Mouse (Mus musculus) testis, adult 2 months (tissue): ENCODE data around the gene Cel. TPM values are rescaled to one million over a fixed set of nuclear protein-coding genes. Genes with fewer than 3 reads are reported as not detected.

Source experiments
- H3K27ac ChIP-seq: fragments of 200-500 bp; 2 replicates; pipeline ENCODE4 v1.5.1; 2012; ENCODE audit warnings: low read depth, low read length; ENCODE audit not compliant: control insufficient read depth, insufficient read depth
- H3K27me3 ChIP-seq: fragments of 200-500 bp; 2 replicates; pipeline ENCODE4 v1.6.1; 2012; ENCODE audit warnings: mild to moderate bottlenecking, low read length, moderate library complexity; ENCODE audit not compliant: control insufficient read depth, insufficient read depth
- H3K36me3 ChIP-seq: fragments of 200-500 bp; 2 replicates; pipeline ENCODE4 v1.6.1; 2012; ENCODE audit warnings: mild to moderate bottlenecking, low read length; ENCODE audit not compliant: control insufficient read depth, insufficient read depth
- H3K4me1 ChIP-seq: fragments of 200-500 bp; 2 replicates; pipeline ENCODE4 v1.6.1; 2012; ENCODE audit warnings: low read length; ENCODE audit not compliant: control insufficient read depth, insufficient read depth
- H3K4me3 ChIP-seq: fragments of 200-500 bp; 2 replicates; pipeline ENCODE4 v1.5.1; 2012; ENCODE audit warnings: low read depth, mild to moderate bottlenecking, low read length, moderate library complexity, mixed read lengths; ENCODE audit not compliant: control insufficient read depth
- CTCF ChIP-seq: fragments of 200-500 bp; IDR thresholded peaks from 2 replicates; pipeline ENCODE4 v1.5.1; 2012; ENCODE audit warnings: low read depth, mild to moderate bottlenecking, inconsistent platforms, low read length, moderate library complexity; ENCODE audit not compliant: control insufficient read depth, insufficient read depth, insufficient replicate concordance
- POLR2A ChIP-seq: fragments of 200-500 bp; IDR thresholded peaks from 2 replicates; pipeline ENCODE4 v1.6.1; 2012; ENCODE audit warnings: low read depth, mild to moderate bottlenecking, inconsistent platforms, low read length, moderate library complexity; ENCODE audit not compliant: control insufficient read depth
- polyA plus RNA-seq: library from polyadenylated mRNA; depleted of rRNA; stranded (reverse); fragments of >200 nt; gene quantifications from 2 replicates; pipeline ENCODE4 v1.2.3, GENCODE M21; 2012

Cel gene
- polyA plus RNA-seq, 1 experiment = 0.47 TPM

- H3K27ac ChIP-seq = no peak overlapping the region
- H3K36me3 ChIP-seq = peaks cover 17% of the 10 kb centered on the region
- H3K4me3 ChIP-seq = no peak overlapping the region
- TF ChIP-seq CTCF (no peak), POLR2A (no peak)
- H3K27me3 ChIP-seq = no peaks in the 10 kb centered on the region
- H3K4me1 ChIP-seq = no peaks in the 10 kb centered on the region
Measured at GRCm38 (mm10) chr2:28546560-28546959, 16.6 kb downstream of the Cel start.

- Histone ChIP-seq H3K27ac (no peak overlapping the region), H3K27me3 (no peaks in the 10 kb centered on the region), H3K4me1 (no peaks in the 10 kb centered on the region), H3K36me3 (peaks cover 17% of the 10 kb centered on the region), H3K4me3 (no peak overlapping the region)
- no peak for TF ChIP-seq CTCF
Measured at GRCm38 (mm10) chr2:28545976-28546375, 17.2 kb downstream of the Cel start.

- no peak for TF ChIP-seq CTCF
- TF ChIP-seq POLR2A = no peak
- Histone ChIP-seq H3K4me3 (no peak overlapping the region), H3K27me3 (no peaks in the 10 kb centered on the region), H3K36me3 (peaks cover 11% of the 10 kb centered on the region), H3K4me1 (no peaks in the 10 kb centered on the region; the same call in 1 of the 2 replicates), H3K27ac (no peak overlapping the region)
Measured at GRCm38 (mm10) chr2:28543894-28544293, 19.3 kb downstream of the Cel start.

- H3K36me3 ChIP-seq = peaks cover 7% of the 10 kb centered on the region
- H3K27ac ChIP-seq = no peak overlapping the region
- H3K4me1 ChIP-seq = no peaks in the 10 kb centered on the region; the same call in 1 of the 2 replicates
Measured at GRCm38 (mm10) chr2:28540587-28541227, 22.5 kb downstream of the Cel start.

GRCm38 (mm10) chr2:28539949-28540348 is 23.3 kb downstream of the Cel start:
- H3K27me3 ChIP-seq = no peaks in the 10 kb centered on the region
- no peak overlapping the region for H3K4me3 ChIP-seq
- no peaks in the 10 kb centered on the region; the same call in 1 of the 2 replicates for H3K4me1 ChIP-seq
- TF ChIP-seq POLR2A (no peak), CTCF (no peak)
- H3K36me3 ChIP-seq = peaks cover 7% of the 10 kb centered on the region
- H3K27ac ChIP-seq = no peak overlapping the region

More at GRCm38 (mm10) chr2:28540587-28541227, 22.5 kb downstream of the Cel start:
- TF ChIP-seq CTCF (no peak), POLR2A (no peak)
- Histone ChIP-seq H3K27me3 (no peaks in the 10 kb centered on the region), H3K4me3 (no peak overlapping the region)

GRCm38 (mm10) chr2:28539206-28539605 is 24.0 kb downstream of the Cel start:
- no peak overlapping the region for H3K27ac ChIP-seq
- TF ChIP-seq CTCF = no peak
- no peak for TF ChIP-seq POLR2A
- peaks cover 7% of the 10 kb centered on the region for H3K36me3 ChIP-seq
- no peaks in the 10 kb centered on the region; the same call in 1 of the 2 replicates for H3K4me1 ChIP-seq
- no peak overlapping the region for H3K4me3 ChIP-seq
- no peaks in the 10 kb centered on the region for H3K27me3 ChIP-seq

- Histone ChIP-seq H3K27ac (no peak overlapping the region), H3K27me3 (no peaks in the 10 kb centered on the region), H3K4me1 (peaks cover 2% of the 10 kb centered on the region; the same call in 1 of the 2 replicates)
Measured at GRCm38 (mm10) chr2:28538817-28539128, 24.4 kb downstream of the Cel start.

More at GRCm38 (mm10) chr2:28538817-28539128, 24.4 kb downstream of the Cel start:
- Histone ChIP-seq H3K36me3 (peaks cover 5% of the 10 kb centered on the region), H3K4me3 (no peak overlapping the region)
- TF ChIP-seq CTCF (no peak), POLR2A (no peak)
